Mouse (Mus musculus) heart, embryonic 13.5 days (tissue): ENCODE results near the gene Slc8b1. TPM values are rescaled to one million over a fixed set of nuclear protein-coding genes. Genes with fewer than 3 reads are reported as not detected.
A peak's percentile ranks its signal among the peaks of the same experiment; 100 is the strongest.

Experiments
- ATAC-seq: fragments of 200-750 bp; cut with Nextera tagmentation; 2 replicates; pipeline ENCODE4 v1.8.0; 2017; ENCODE audit warnings: moderate TSS enrichment; ENCODE audit not compliant: insufficient number of reproducible peaks, low FRiP score, low TSS enrichment; ENCODE audit errors: extremely low read depth
- H3K27ac ChIP-seq: fragments of 300-500 bp; sonication (generic); replicated peaks from 2 replicates; pipeline ENCODE4 v1.5.1; 2015; ENCODE audit warnings: moderate library complexity, mild to moderate bottlenecking, inconsistent platforms
- H3K27me3 ChIP-seq: fragments of 300-500 bp; sonication (generic); replicated peaks from 2 replicates; pipeline ENCODE4 v1.6.1; 2015; ENCODE audit warnings: mild to moderate bottlenecking, inconsistent platforms
- H3K36me3 ChIP-seq: fragments of 300-500 bp; sonication (generic); 2 replicates; pipeline ENCODE4 v1.6.1; 2015; ENCODE audit warnings: mild to moderate bottlenecking, inconsistent platforms
- H3K4me1 ChIP-seq: fragments of 300-500 bp; sonication (generic); 2 replicates; pipeline ENCODE4 v1.6.1; 2015; ENCODE audit warnings: inconsistent platforms
- H3K4me2 ChIP-seq: fragments of 300-500 bp; sonication (generic); 2 replicates; pipeline ENCODE4 v1.6.1; 2015; ENCODE audit warnings: inconsistent platforms, mild to moderate bottlenecking, moderate library complexity
- H3K4me3 ChIP-seq: fragments of 300-500 bp; sonication (generic); 2 replicates; pipeline ENCODE4 v1.5.1; 2015; ENCODE audit warnings: moderate library complexity, mild to moderate bottlenecking, inconsistent platforms
- H3K9ac ChIP-seq: fragments of 300-500 bp; sonication (generic); 2 replicates; pipeline ENCODE4 v1.6.1; 2015; ENCODE audit warnings: inconsistent platforms, mild to moderate bottlenecking, moderate library complexity
- H3K9me3 ChIP-seq: fragments of 300-500 bp; sonication (generic); 2 replicates; pipeline ENCODE4 v1.6.1; 2016; ENCODE audit warnings: inconsistent platforms
- WGBS: fragments of 180-500 bp; shearing (Covaris S2); methylation state at CpG from one replicate; pipeline ENCODE4 v1.1.7; 2015; ENCODE audit warnings: mixed read lengths; 5-methylcytosine and 5-hydroxymethylcytosine counted together
- polyA plus RNA-seq: library from polyadenylated mRNA; unstranded; fragments of >200 nt; fragmentation: Nextera tagmentation; extraction: Ambion mirVana; gene quantifications from 2 replicates; pipeline ENCODE4 v1.2.1, GENCODE M21; 2015

The Slc8b1 gene
- polyA plus RNA-seq, 1 experiment from 2014 or later: 4.6 TPM

DNA sequence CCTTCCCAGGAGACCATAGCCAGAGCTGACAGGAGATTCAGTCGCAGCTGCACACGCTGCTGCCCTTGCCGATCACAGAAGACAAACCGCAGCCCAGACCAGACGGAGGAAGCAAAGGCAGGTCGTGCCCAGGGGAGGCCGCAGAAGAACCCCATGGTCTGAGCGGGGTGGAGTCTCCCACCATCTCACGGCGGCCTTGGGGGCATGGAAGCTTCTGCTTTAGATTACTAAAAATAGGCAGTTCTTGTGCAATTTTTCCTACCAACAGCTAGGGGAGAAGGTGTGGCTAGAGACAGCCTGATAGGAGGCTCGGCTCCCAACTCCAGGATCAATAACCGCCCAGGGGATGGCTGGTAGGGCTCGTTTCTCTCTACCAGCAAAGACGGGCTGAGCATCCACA, 47.8 kb downstream of the Slc8b1 start:
- ATAC-seq: no peak
- no peak overlapping the region; the same call in 1 of the 2 replicates for H3K9ac ChIP-seq
- 52% methylated on average over 14 of the region's 14 CpGs for WGBS
- no peaks in the 10 kb centered on the region for H3K9me3 ChIP-seq
- H3K4me2 ChIP-seq: no peak overlapping the region
- H3K36me3 ChIP-seq: peaks cover 36% of the 10 kb centered on the region
- no peaks in the 10 kb centered on the region for H3K27me3 ChIP-seq
- H3K27ac ChIP-seq: no peak overlapping the region
- peaks cover 42% of the 10 kb centered on the region for H3K4me1 ChIP-seq
- no peak overlapping the region for H3K4me3 ChIP-seq

- peak overlapping the region; percentile 52 for H3K9ac ChIP-seq
- peak overlapping the region; percentile 52; the same call in 1 of the 2 replicates for H3K4me2 ChIP-seq
- H3K27ac ChIP-seq: peak overlapping the region; percentile 45; the same call in 1 of the 2 replicates
- WGBS: 75% methylated on average over 9 of the region's 9 CpGs
- H3K4me3 ChIP-seq: no peak overlapping the region
- no peak for ATAC-seq
- no peaks in the 10 kb centered on the region for H3K27me3 ChIP-seq
- no peaks in the 10 kb centered on the region for H3K9me3 ChIP-seq
- peaks cover 24% of the 10 kb centered on the region for H3K36me3 ChIP-seq
- H3K4me1 ChIP-seq: peaks cover 52% of the 10 kb centered on the region
Measured at GRCm38 (mm10) chr5:120560129-120560615, 49.2 kb downstream of the Slc8b1 start.

DNA sequence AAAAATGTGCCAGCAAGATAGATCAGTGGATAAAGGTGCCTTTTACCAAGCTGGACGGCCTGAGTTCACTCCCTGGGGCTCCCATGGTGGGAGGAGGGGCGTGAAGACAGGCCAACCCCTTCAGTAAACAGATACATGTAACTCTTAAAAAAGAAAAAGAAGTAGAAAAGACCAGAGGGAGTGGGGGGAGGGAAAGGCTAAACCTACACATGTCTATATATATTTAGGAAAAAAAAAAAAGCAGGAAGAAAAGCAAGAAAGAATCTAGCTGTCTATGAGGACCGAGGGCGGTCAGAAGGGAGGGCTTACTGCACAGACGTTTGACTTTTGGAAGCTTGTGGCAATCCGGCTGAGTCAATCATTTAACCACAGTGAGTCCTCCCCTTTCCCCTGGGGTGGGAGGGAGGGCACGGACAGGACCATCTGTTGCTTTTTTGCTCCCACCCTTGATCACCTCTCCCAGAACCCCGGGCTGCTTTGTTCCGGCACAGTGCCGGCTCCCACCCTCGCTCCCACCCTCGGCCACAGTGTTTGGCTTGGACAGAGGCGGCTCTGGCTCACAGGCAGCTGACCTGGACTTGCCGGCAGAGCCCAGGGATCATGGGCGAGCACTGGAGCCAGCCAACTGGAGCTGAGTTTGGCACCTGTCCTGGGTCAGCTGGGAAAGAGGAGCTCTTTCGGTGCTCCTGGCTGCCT, 49.8 kb downstream of the Slc8b1 start:
- Histone ChIP-seq H3K27me3 (no peaks in the 10 kb centered on the region), H3K9ac (peak overlapping the region; percentile 52), H3K36me3 (peaks cover 18% of the 10 kb centered on the region), H3K27ac (peak overlapping the region; percentile 45; the same call in 1 of the 2 replicates), H3K9me3 (no peaks in the 10 kb centered on the region), H3K4me3 (peak overlapping the region; percentile 13; the same call in 1 of the 2 replicates), H3K4me2 (peak overlapping the region; percentile 52), H3K4me1 (peaks cover 58% of the 10 kb centered on the region)
- WGBS: 28% methylated on average over 16 of the region's 16 CpGs
- no peak for ATAC-seq

DNA sequence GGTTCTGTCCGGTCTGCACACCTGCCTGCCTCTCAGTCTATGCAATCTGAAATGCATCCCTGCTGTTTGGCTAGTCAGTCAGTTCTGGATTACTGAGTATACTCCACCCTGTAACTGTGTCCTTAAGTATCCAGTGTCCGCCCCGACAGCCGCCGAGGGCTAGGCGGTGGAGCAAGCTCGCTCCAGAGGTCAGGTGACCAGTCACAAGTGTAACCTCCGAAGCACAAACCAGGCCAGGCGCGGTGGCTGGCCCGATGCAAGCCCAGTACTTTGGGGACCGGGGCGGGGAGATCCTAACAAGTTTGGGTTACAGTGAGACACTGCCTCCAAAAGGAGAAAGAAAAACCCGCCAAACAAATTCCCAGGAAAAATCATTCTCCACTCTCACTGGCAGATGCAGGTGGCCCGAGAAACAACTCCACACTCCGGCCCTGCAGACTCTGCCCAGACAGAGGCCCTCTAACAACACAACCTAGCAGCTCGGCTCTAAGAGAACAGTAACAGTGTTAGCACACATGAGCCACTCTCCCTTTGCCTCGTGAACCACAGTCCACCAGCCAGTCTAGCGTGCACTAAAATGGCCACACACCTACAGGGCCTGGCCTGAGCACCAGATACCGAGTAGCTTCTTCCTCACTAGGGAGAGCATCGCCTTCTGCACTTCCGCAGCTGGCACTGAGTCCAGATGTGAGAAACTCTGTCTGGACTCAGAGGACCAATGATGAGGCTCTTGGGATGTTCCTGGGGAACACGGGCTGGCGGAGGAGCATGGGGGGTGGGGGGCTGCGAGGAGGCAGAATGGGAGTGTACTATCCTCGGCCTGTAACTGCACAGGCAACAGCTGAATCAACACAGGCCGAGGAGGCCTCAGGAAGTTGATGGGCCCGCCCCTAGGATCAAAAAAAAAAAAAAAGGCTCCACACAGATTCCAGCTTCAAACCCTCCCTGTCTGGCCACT, 52.3 kb downstream of the Slc8b1 start:
- 36% methylated on average over 28 of the region's 28 CpGs for WGBS
- peak overlapping the region; percentile 87 for H3K27ac ChIP-seq
- peak overlapping the region; percentile 31 for H3K4me2 ChIP-seq
- no peaks in the 10 kb centered on the region for H3K36me3 ChIP-seq
- H3K27me3 ChIP-seq: no peaks in the 10 kb centered on the region
- no peaks in the 10 kb centered on the region for H3K9me3 ChIP-seq
- H3K4me3 ChIP-seq: no peak overlapping the region
- peak overlapping the region; percentile 62 for H3K9ac ChIP-seq
- peak; percentile 62; the same call in 1 of the 2 replicates for ATAC-seq
- peaks cover 81% of the 10 kb centered on the region for H3K4me1 ChIP-seq

DNA sequence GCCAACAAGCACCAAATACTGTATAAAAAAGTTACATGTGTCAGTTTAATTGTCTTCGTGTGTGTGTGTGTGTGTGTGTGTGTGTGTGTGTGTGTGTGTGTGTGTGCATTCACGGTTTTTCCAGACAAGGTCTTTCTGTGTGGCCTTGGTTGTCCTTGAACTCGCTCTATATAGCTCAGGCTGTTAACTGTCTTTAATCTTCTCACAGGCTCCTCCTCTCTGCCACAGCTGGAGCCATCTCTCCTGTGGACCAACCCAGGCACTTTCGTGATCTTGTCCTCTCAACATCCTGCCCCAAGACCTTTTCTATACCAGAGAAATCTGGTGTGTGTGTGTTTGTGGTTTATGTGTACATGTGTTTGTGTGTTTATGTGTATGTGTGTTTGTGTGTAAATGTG, 52.9 kb downstream of the Slc8b1 start:
- Histone ChIP-seq H3K4me1 (peaks cover 81% of the 10 kb centered on the region), H3K27me3 (no peaks in the 10 kb centered on the region)
- ATAC-seq: no peak

GRCm38 (mm10) chr5:120565171-120565905, 54.4 kb downstream of the Slc8b1 start:
- WGBS: 63% methylated on average over 15 of the region's 15 CpGs
- Histone ChIP-seq H3K4me1 (peaks cover 85% of the 10 kb centered on the region), H3K27ac (peak overlapping the region; percentile 75), H3K9me3 (no peaks in the 10 kb centered on the region), H3K36me3 (no peaks in the 10 kb centered on the region), H3K27me3 (no peaks in the 10 kb centered on the region), H3K4me2 (no peak overlapping the region), H3K9ac (peak overlapping the region; percentile 65), H3K4me3 (no peak overlapping the region)
- ATAC-seq: no peak

More for the DNA sequence above, 52.9 kb downstream of the Slc8b1 start:
- H3K9me3 ChIP-seq: no peaks in the 10 kb centered on the region
- peak overlapping the region; percentile 87 for H3K27ac ChIP-seq
- H3K36me3 ChIP-seq: no peaks in the 10 kb centered on the region
- no peak overlapping the region for H3K4me2 ChIP-seq
- 35% methylated on average over 4 of the region's 4 CpGs for WGBS
- H3K4me3 ChIP-seq: no peak overlapping the region
- H3K9ac ChIP-seq: 0 out of 2 replicates have a peak overlapping the region, but pooled peaks have one; percentile 62

DNA sequence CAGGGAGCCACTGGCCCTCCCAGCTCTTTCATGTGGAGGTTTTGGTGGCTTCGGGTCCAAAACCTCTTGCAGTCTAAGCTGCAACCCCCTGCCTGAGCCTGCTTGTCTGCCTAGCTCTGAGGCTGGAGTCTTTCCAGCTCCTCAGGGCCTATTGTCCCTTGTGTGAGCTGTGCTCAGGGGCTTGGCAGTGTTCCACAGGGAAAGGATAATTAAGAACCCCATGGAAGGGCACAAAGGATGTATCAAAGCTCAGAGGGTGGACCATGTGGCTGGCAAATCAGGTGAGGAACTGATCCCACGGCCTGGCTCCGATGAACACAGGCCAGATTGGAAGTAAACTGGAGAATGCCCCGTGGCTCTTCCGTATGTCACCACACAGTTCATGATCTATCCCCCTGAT, 55.1 kb downstream of the Slc8b1 start:
- Histone ChIP-seq H3K9ac (peak overlapping the region; percentile 65), H3K4me2 (0 out of 2 replicates have a peak overlapping the region, but pooled peaks have one; percentile 9), H3K4me1 (peaks cover 85% of the 10 kb centered on the region), H3K27ac (peak overlapping the region; percentile 75), H3K4me3 (no peak overlapping the region), H3K36me3 (no peaks in the 10 kb centered on the region), H3K27me3 (no peaks in the 10 kb centered on the region), H3K9me3 (no peaks in the 10 kb centered on the region)
- ATAC-seq: no peak
- WGBS: 59% methylated on average over 5 of the region's 5 CpGs

DNA sequence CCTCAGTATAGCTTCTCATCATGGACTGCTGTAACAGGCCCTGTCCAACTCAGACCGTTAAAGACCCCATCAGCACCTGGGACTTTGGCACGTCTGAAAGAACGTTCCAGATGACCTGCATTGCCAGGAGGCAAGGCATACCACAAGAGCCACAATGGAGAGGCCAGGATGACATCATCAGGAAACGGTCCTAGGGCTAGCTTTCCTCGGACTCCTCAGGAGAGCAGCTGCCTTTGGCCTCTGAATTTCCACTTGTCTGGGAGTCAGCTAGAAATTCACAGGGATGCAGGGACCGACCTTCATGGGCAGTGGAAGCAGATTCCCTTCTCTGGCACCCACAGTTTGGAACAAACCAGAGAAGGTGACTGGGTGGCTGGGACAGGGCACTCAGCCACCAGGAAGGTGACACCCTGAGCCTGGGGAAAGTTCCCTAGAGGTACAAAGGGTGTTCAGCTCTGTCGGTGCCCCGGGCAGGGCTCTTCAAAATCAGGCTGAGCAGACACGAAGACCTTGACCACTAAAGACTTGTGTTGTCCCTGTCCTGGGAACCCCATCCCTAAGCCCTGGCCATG, 55.8 kb downstream of the Slc8b1 start:
- H3K4me3 ChIP-seq: no peak overlapping the region
- no peaks in the 10 kb centered on the region for H3K36me3 ChIP-seq
- H3K27ac ChIP-seq: peak overlapping the region; percentile 75
- peak overlapping the region; percentile 65 for H3K9ac ChIP-seq
- no peak for ATAC-seq
- H3K4me1 ChIP-seq: peaks cover 90% of the 10 kb centered on the region
- H3K27me3 ChIP-seq: no peaks in the 10 kb centered on the region
- 44% methylated on average over 9 of the region's 9 CpGs for WGBS
- H3K9me3 ChIP-seq: no peaks in the 10 kb centered on the region
- H3K4me2 ChIP-seq: no peak overlapping the region

GRCm38 (mm10) chr5:120567253-120567701, 56.3 kb downstream of the Slc8b1 start:
- ATAC-seq: no peak
- 43% methylated on average over 21 of the region's 21 CpGs for WGBS
- peak overlapping the region; percentile 65 for H3K9ac ChIP-seq
- no peak overlapping the region for H3K4me3 ChIP-seq
- no peak overlapping the region for H3K4me2 ChIP-seq
- H3K4me1 ChIP-seq: peaks cover 93% of the 10 kb centered on the region
- no peaks in the 10 kb centered on the region for H3K27me3 ChIP-seq
- no peaks in the 10 kb centered on the region for H3K9me3 ChIP-seq
- peak overlapping the region; percentile 75 for H3K27ac ChIP-seq
- H3K36me3 ChIP-seq: no peaks in the 10 kb centered on the region

- ATAC-seq: no peak
- Histone ChIP-seq H3K4me2 (no peak overlapping the region), H3K27me3 (no peaks in the 10 kb centered on the region), H3K27ac (peak overlapping the region; percentile 75; the same call in 1 of the 2 replicates), H3K4me1 (peaks cover 91% of the 10 kb centered on the region), H3K4me3 (no peak overlapping the region), H3K9me3 (no peaks in the 10 kb centered on the region), H3K9ac (peak overlapping the region; percentile 65), H3K36me3 (no peaks in the 10 kb centered on the region)
- 64% methylated on average over 14 of the region's 14 CpGs for WGBS
Measured at GRCm38 (mm10) chr5:120567761-120568211, 56.8 kb downstream of the Slc8b1 start.
